Mouse (Mus musculus) myocyte (in vitro differentiated cells): ENCODE data around the gene Gpr39.

Source experiments
- CEBPB ChIP-seq: IDR thresholded peaks from 2 replicates; pipeline ENCODE4 v1.6.1; 2011; ENCODE audit warnings: mild to moderate bottlenecking, moderate library complexity; ENCODE audit not compliant: poor library complexity, insufficient read depth, severe bottlenecking
- POLR2A ChIP-seq: IDR thresholded peaks from one replicate; pipeline ENCODE4 v1.6.1; 2011; ENCODE audit warnings: low read depth, mild to moderate bottlenecking, control low read depth, moderate library complexity; ENCODE audit not compliant: insufficient read length

- TF ChIP-seq POLR2A (no peak), CEBPB (no peak)
Observed at GRCm38 (mm10) chr1:125911901-125912445, 235.2 kb downstream of the Gpr39 start.
